Mouse (Mus musculus) urinary bladder, adult 2 months (tissue): Measurements from ENCODE around the gene Usp34. TPM values are rescaled to one million over a fixed set of nuclear protein-coding genes. Genes with fewer than 3 reads are reported as not detected.
"Not testable (repeated sequence)": the region's sequence is repeated elsewhere in the genome, so short reads cannot be mapped to it uniquely, and the experiment has no call there.

Experiments used
- DNase-seq: peaks from one replicate; pipeline ENCODE4 v3.0.0; 2022; ENCODE audit warnings: low spot score
- polyA plus RNA-seq: library from polyadenylated mRNA; depleted of rRNA; stranded (reverse); fragments of >200 nt; gene quantifications from 2 replicates; pipeline ENCODE4 v1.2.3, GENCODE M21; 2012

The Usp34 gene
- polyA plus RNA-seq, 1 experiment = 31.1 TPM

DNA sequence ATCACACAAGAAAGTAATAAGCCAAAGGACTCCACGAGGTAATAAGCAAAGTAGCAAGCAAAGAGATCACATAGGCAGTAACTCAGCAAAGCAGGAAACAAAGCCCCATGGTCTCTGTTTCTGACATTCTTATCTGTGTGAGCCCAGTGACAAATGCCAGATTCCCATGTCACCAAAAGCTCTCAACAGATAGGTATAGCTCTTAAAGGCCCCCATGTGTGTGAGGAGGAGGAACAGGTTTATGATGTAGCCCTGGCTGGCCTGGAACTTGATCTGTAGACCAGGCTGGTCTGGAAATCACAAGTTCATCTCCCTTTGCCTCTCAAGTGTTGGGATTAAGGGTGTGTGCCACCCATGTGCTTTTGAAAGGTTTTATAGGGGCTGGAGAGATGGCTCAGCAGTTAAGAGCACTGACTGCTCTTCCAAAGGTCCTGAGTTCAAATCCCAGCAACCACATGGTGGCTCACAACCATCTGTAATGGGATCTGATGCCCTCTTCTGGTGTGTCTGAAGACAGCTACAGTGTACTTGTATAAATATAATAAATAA lies 53.1 kb downstream of the Usp34 start:
- DNase-seq = not testable (repeated sequence)

DNA sequence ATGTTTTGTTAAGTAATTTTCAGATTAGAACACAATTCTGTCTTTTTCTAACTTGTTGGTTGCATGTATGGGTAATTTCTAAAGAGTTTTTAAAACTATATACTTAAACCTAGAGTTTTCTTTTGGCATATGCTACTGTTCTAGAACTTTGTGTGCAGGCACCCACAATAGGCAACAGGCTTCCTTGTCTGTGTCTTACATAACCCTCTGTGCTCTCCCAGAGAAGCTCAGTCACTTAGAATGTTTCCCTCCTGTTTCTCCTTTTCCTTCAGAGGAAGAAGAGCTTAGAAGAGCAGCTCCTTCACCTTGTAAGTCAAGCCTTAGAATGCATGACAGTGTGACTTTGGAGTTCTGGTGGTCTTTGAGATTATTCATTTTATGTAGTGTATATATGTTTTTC lies 55.6 kb downstream of the Usp34 start:
- no peak for DNase-seq

DNA sequence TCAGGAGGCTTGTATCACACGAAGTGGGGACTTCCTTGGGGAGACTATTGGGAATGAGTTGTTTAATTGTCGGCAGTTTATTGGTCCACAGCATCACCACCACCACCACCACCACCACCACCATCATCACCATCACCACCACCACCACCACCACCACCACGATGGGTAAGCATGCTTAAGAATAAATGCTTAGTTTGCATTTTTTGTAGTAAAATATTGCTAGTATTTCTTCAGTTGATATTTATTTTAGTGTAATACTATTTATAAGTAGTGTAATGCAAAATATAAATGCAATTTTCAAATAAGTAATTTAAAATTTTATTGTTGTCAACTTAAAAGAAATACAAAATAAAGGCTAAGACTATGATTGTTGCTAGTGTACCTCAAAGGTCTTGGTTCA lies 57.7 kb downstream of the Usp34 start:
- DNase-seq = no peak

GRCm38 (mm10) chr11:23372032-23372431 lies 65.3 kb downstream of the Usp34 start:
- no peak for DNase-seq

DNA sequence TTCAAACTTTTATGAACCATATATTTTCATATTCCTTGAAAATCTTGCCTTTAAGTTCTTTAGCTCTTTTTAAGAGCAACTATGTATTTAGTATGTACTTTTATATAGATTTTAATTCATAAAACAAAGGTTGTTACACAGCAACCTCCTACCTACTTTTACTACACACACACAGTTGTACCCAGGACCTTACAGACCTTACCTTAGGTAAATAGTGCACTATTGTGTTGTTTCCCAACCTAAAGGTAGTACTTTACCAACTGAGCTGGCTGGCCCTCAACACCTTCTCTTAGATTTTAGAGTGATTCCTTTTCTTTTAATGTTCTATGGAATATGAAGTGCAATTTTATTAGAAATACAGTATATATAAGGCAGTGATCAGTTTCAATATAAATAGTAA lies 65.8 kb downstream of the Usp34 start:
- DNase-seq = no peak

DNA sequence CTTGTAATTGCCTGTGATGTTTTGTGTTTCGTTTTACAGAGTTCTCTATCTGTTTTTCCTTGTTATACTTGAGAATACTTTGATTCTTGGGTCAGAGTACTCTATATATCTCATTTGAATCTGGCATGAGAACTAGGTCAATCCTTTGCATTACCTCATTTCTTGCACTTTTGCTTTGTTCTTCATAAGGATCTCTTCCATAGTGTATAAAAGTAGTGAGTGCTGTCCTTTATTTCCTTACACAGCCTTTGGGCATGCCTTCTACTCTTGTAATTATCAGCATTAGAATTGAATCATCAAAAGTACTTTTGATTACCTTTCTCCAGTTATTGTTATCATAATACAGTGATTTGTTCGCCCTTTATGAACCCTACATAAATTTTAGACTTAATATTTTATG lies 73.4 kb downstream of the Usp34 start:
- no peak for DNase-seq

GRCm38 (mm10) chr11:23380595-23380994 lies 73.9 kb downstream of the Usp34 start:
- DNase-seq = no peak

- DNase-seq = no peak
These were observed 76.1 kb downstream of the Usp34 start for GRCm38 (mm10) chr11:23382787-23383186.

GRCm38 (mm10) chr11:23389649-23390048 lies 83.0 kb downstream of the Usp34 start:
- DNase-seq = no peak

DNA sequence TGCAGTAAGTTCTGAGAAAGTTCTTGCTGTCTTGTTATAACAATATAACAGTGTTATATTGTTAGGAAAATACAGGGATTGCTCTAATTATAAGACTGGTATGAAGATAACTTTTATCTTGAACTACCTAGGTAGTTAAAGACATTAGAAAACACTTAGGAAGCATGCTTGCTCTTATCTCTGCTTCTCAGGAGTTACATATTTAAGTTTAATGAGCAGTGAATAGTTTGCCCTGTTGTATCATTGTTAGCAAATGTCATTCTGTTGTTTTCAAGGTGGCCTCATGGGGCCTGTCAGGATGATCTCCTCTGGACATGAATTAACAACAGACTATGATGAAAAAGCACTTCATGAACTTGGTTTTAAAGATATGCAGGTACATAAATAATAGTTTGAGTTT lies 85.9 kb downstream of the Usp34 start:
- no peak for DNase-seq

GRCm38 (mm10) chr11:23396608-23397007 lies 89.9 kb downstream of the Usp34 start:
- no peak for DNase-seq

- no peak for DNase-seq
These were observed 94.5 kb downstream of the Usp34 start for GRCm38 (mm10) chr11:23400978-23401776.

- DNase-seq = no peak
These were observed 121.6 kb downstream of the Usp34 start for GRCm38 (mm10) chr11:23428301-23428700.

GRCm38 (mm10) chr11:23430013-23430412 lies 123.3 kb downstream of the Usp34 start:
- DNase-seq = no peak

DNA sequence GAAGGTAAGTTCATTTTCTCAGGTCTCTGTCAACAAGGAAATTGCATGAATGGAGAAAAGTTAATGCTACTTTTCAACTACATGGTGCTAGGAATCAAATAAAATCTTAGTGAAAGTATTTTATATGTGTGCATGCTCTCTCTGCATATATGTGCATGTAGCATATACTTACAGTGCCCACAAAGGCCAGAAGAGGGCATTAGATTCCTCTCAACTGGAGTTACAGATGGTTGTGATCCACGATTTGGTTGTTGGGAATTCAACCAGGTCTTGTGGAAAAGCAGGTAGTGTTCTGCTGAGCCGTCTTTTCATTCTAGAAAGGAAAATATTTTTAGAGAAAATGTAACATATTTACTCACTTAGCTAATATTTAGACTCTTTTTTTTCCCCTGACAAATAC lies 129.4 kb downstream of the Usp34 start:
- no peak for DNase-seq

DNA sequence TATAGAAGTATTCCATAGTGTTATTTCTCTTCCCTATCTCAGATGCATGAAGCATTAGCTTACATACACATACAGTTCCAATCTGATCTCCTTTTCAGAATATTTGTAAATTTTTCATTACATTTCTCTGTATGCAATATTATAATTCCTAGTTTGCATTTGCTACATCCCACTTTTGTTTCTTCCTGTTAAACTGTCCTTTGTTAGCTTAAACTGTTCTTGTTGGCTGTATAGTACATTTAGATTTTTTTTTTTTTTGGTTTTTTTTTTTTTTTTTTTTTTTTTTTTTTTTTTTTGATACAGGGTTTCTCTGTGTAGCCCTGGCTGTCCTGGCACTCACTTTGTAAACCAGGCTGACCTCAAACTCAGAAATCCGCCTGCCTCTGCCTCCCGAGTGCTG lies 159.2 kb downstream of the Usp34 start:
- not testable (repeated sequence) for DNase-seq

- no peak for DNase-seq
These were observed 183.3 kb downstream of the Usp34 start for GRCm38 (mm10) chr11:23489955-23490354.

GRCm38 (mm10) chr11:23492048-23492790 lies 185.5 kb downstream of the Usp34 start:
- DNase-seq = no peak

DNA sequence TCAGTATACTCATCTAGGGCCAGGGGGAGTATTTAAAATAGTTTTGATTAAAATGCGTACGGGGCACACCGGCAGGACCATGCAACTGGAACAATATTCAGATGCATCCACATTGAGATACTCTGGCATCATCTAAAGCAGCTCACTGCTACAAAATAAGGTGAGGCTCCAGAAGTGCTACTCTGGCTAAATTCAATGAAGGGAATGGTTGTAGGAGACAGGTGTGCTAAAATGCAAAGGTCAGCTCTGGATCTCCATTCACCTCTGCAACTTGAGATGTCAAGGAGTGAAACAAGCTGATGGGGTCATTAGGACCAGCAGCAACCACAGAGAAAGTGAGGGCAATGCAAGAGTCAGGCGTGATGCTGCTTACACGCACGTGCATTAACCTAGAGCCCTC lies 188.5 kb downstream of the Usp34 start:
- no peak for DNase-seq

- no peak for DNase-seq
These were observed 190.0 kb downstream of the Usp34 start for GRCm38 (mm10) chr11:23496661-23497060.

DNA sequence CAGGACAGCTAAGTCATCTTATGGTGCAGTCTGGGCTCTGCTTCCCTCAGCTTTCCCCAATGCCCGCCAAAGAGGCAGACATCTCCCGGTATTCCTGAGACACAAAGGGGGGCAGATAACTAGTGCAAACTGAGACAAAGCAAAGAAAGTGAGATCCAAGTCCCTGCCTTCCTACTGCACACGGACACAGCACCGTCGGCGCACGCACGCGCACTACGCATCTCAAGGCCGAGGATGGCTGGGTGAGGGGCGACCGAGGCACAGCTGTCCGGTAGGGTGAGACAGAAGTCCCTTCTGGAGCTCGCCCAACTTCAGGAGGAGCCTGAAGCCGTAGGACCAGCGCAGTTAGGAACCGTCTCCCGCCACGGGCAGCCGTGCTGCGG lies 190.6 kb downstream of the Usp34 start:
- DNase-seq = no peak

DNA sequence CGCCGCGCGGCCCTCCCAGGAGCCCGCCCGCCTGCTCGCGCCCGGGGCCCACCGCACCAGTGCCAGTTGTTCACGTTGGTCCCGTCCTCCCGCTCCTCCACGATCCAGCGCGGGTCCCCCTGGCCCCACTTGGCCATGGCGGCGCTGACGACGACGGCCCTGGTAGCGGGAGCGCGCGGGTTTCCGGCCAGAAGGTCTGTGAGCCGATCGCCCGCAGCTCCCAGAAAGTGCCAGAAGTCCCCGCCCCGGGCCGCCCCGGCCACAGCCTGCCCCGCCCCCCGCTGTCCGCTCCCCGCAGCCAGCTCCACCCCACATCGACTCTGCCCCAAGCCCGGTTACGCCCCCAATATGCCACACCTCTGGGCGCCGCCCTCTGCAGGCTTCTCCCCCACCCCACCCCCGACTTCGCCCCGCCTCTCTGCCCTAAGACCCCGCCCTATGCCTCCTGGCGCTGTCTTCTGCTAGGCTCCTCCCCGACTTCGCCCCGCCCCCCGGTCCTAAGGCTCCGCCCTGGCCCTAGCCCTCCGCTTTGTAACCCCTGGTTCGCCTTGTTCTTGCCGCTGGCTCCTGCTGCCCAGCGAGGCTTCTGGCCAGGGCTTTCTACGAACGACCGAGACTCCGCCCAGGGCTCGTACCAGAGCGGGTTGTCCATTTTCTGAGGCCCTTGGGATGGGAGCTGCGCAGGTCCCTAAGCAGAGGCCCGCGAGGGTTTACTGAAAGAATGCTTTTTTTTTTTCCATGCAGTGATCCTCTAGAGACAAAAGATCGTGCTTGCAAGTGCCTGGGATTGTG lies 191.2 kb downstream of the Usp34 start, which contains the start of gene Ahsa2:
TSS of gene Ahsa2 (minus strand) at position 313 of the 792 bp plus-strand sequence.
- peak; percentile 93 for DNase-seq
